Mouse (Mus musculus) left cerebral cortex, adult 2 months (tissue): ENCODE measurements around the gene Sh3glb2. TPM values are rescaled to one million over a fixed set of nuclear protein-coding genes. Genes with fewer than 3 reads are reported as not detected.

Experiments
- DNase-seq, 2 experiments: peaks; one replicate each; pipeline ENCODE4 v3.0.0; 2021 to 2022; ENCODE audit warnings: low spot score in 2 of 2, mixed read lengths in 1 of 2; ENCODE audit errors: extremely low spot score in 1 of 2
- H3K27ac ChIP-seq: fragments of 200-600 bp; 2 replicates; pipeline ENCODE4 v1.8.1; 2022
- H3K4me3 ChIP-seq: fragments of 200-600 bp; 2 replicates; pipeline ENCODE4 v1.8.1; 2022
- CTCF ChIP-seq: fragments of 200-600 bp; IDR thresholded peaks from 2 replicates; pipeline ENCODE4 v1.8.1; 2022; ENCODE audit warnings: antibody characterized with exemption, mild to moderate bottlenecking, moderate library complexity
- intact Hi-C: fragments of 180-260 bp; cut with DNase I; formaldehyde crosslinking; loops from one replicate; pipeline ENCODE4 v1.15.1; 2025
- total RNA-seq, 2 experiments: library from RNA; stranded (reverse); gene quantifications; 2 replicates each; pipeline ENCODE4 v1.2.3; 2021

Gene Sh3glb2
- total RNA-seq, 2 experiments from 2014 or later = 291 to 312 TPM

GRCm38 (mm10) chr2:30355861-30356260 is 3.3 kb downstream of the Sh3glb2 start:
- TF ChIP-seq CTCF = no peak
- H3K4me3 ChIP-seq = no peak overlapping the region
- H3K27ac ChIP-seq = peak overlapping the region; percentile 55
- intact Hi-C loops = no loop called here
- DNase-seq = no peak

- intact Hi-C loops = no loop called here
- peak; percentile 40 for TF ChIP-seq CTCF
These were observed 8.0 kb downstream of the Sh3glb2 start for GRCm38 (mm10) chr2:30351149-30351548.

GRCm38 (mm10) chr2:30349196-30349595 is 9.9 kb downstream of the Sh3glb2 start:
- intact Hi-C loops = no loop called here
- DNase-seq = no peak
- Histone ChIP-seq H3K4me3 (no peak overlapping the region), H3K27ac (no peak overlapping the region)
- TF ChIP-seq CTCF = no peak

More at GRCm38 (mm10) chr2:30351149-30351548, 8.0 kb downstream of the Sh3glb2 start:
- DNase-seq = no peak
- H3K27ac ChIP-seq = no peak overlapping the region
- H3K4me3 ChIP-seq = no peak overlapping the region

- intact Hi-C loops = no loop called here
- Histone ChIP-seq H3K27ac (no peak overlapping the region), H3K4me3 (no peak overlapping the region)
- TF ChIP-seq CTCF = no peak
- DNase-seq = no peak
These were observed 13.0 kb downstream of the Sh3glb2 start for GRCm38 (mm10) chr2:30345971-30346676.

- H3K27ac ChIP-seq = peak overlapping the region; percentile 53
- intact Hi-C loops = no loop called here
- TF ChIP-seq CTCF = no peak; the same call in none of the 2 replicates
- H3K4me3 ChIP-seq = no peak overlapping the region
- DNase-seq = peak in 1 of 2 experiments; percentile 28
These were observed 15.5 kb downstream of the Sh3glb2 start for GRCm38 (mm10) chr2:30343601-30344137.

- no peak overlapping the region for H3K27ac ChIP-seq
- no peak for TF ChIP-seq CTCF
- DNase-seq = no peak
- intact Hi-C loops = no loop called here
- no peak overlapping the region for H3K4me3 ChIP-seq
These were observed 16.6 kb downstream of the Sh3glb2 start for GRCm38 (mm10) chr2:30342544-30342943.

- Histone ChIP-seq H3K4me3 (no peak overlapping the region), H3K27ac (peak overlapping the region; percentile 11; the same call in 1 of the 2 replicates)
- intact Hi-C loops = no loop called here
- TF ChIP-seq CTCF = no peak
- DNase-seq = no peak
These were observed 17.1 kb downstream of the Sh3glb2 start for GRCm38 (mm10) chr2:30342061-30342460.

- Histone ChIP-seq H3K4me3 (no peak overlapping the region), H3K27ac (peak overlapping the region; percentile 71; the same call in 1 of the 2 replicates)
- peak in 1 of 2 experiments; percentile 23 for DNase-seq
- no peak for TF ChIP-seq CTCF
- intact Hi-C loops = no loop called here
These were observed 22.0 kb downstream of the Sh3glb2 start for GRCm38 (mm10) chr2:30337179-30337578.

GRCm38 (mm10) chr2:30336174-30336915 is 22.8 kb downstream of the Sh3glb2 start:
- Histone ChIP-seq H3K27ac (peak overlapping the region; percentile 71), H3K4me3 (no peak overlapping the region)
- TF ChIP-seq CTCF = peak; percentile 42
- intact Hi-C loops = no loop called here
- DNase-seq = peak in 1 of 2 experiments; percentile 18

- Histone ChIP-seq H3K27ac (no peak overlapping the region), H3K4me3 (no peak overlapping the region)
- TF ChIP-seq CTCF = no peak
- intact Hi-C loops = no loop called here
- no peak for DNase-seq
These were observed 23.8 kb downstream of the Sh3glb2 start for GRCm38 (mm10) chr2:30335324-30335723.

GRCm38 (mm10) chr2:30328791-30329190 is 30.3 kb downstream of the Sh3glb2 start:
- no peak overlapping the region for H3K4me3 ChIP-seq
- TF ChIP-seq CTCF = no peak
- H3K27ac ChIP-seq = no peak overlapping the region
- intact Hi-C loops = no loop called here
- no peak for DNase-seq

GRCm38 (mm10) chr2:30327276-30327675 is 31.9 kb downstream of the Sh3glb2 start:
- intact Hi-C loops = no loop called here
- Histone ChIP-seq H3K27ac (no peak overlapping the region), H3K4me3 (no peak overlapping the region)
- no peak for DNase-seq
- no peak for TF ChIP-seq CTCF
